Mouse (Mus musculus) CH12.LX (cell line): ENCODE results near the gene Cyb561. TPM values are rescaled to one million over a fixed set of nuclear protein-coding genes. Genes with fewer than 3 reads are reported as not detected.

Experiments used
- DNase-seq: peaks from one replicate; pipeline ENCODE4 v3.0.0-alpha.2; 2013; ENCODE audit errors: extremely low read depth
- H3K27ac ChIP-seq: 2 replicates; pipeline ENCODE4 v1.5.1; 2012; ENCODE audit warnings: low read depth, mild to moderate bottlenecking, control low read depth, moderate library complexity; ENCODE audit not compliant: insufficient read depth
- H3K27me3 ChIP-seq: replicated peaks from 2 replicates; pipeline ENCODE3; 2012; ENCODE audit warnings: inconsistent platforms
- H3K36me3 ChIP-seq, 2 experiments: replicated peaks in 1 of 2; 2 replicates each; pipeline versions ENCODE3 to v1.6.1; 2012; ENCODE audit warnings: inconsistent platforms in 1 of 2, low read length in 1 of 2, mild to moderate bottlenecking in 1 of 2, mixed read lengths in 1 of 2, moderate library complexity in 1 of 2; ENCODE audit not compliant: control insufficient read depth in 1 of 2, insufficient read depth in 1 of 2
- H3K4me1 ChIP-seq, 2 experiments: 2 replicates each; pipeline ENCODE4 v1.6.1; 2012; ENCODE audit warnings: inconsistent platforms in 1 of 2, moderate library complexity in 1 of 2; ENCODE audit not compliant: insufficient read depth in 2 of 2, control insufficient read depth in 1 of 2
- H3K4me2 ChIP-seq: 2 replicates; pipeline ENCODE4 v1.6.1; 2012; ENCODE audit warnings: low read depth, mild to moderate bottlenecking, control low read depth; ENCODE audit not compliant: poor library complexity, insufficient read depth, severe bottlenecking
- H3K4me3 ChIP-seq, 3 experiments: fragments of 150-350 bp in 1 of 3; sonication (generic) in 1 of 3; replicated peaks in 1 of 3; 2 replicates each; pipeline versions ENCODE3 to v1.5.1; 2011 to 2012; ENCODE audit warnings: low read depth in 2 of 3, low read length in 2 of 3, mild to moderate bottlenecking in 2 of 3, moderate library complexity in 2 of 3, control low read depth in 1 of 3, improper control_type of control experiment in 1 of 3, inconsistent platforms in 1 of 3, mixed read lengths in 1 of 3; ENCODE audit not compliant: poor library complexity in 1 of 3
- H3K79me2 ChIP-seq: replicated peaks from 2 replicates; pipeline ENCODE4 v1.6.1; 2012; ENCODE audit warnings: mild to moderate bottlenecking, moderate library complexity; ENCODE audit not compliant: control insufficient read depth, poor library complexity, insufficient read depth, severe bottlenecking; ENCODE audit errors: extremely low read depth
- H3K9ac ChIP-seq: 2 replicates; pipeline ENCODE4 v1.6.1; 2012; ENCODE audit warnings: low read depth, mild to moderate bottlenecking, control low read depth, moderate library complexity; ENCODE audit not compliant: insufficient read depth
- H3K9me3 ChIP-seq: replicated peaks from 2 replicates; pipeline ENCODE3; 2012; ENCODE audit warnings: low read length, inconsistent platforms, mixed read lengths
- CHD2 ChIP-seq: IDR thresholded peaks from 2 replicates; pipeline ENCODE4 v1.6.1; 2011; ENCODE audit warnings: low read length, improper control_type of control experiment
- EP300 ChIP-seq: IDR thresholded peaks from 2 replicates; pipeline ENCODE4 v1.6.1; 2011; ENCODE audit warnings: low read length, improper control_type of control experiment
- GABPA ChIP-seq: IDR thresholded peaks from 2 replicates; pipeline ENCODE4 v1.6.1; 2012; ENCODE audit warnings: low read depth, low read length, improper control_type of control experiment, inconsistent platforms; ENCODE audit not compliant: insufficient replicate concordance
- HCFC1 ChIP-seq: IDR thresholded peaks from 2 replicates; pipeline ENCODE4 v1.6.1; 2012; ENCODE audit warnings: low read depth, mild to moderate bottlenecking, inconsistent platforms, low read length, improper control_type of control experiment
- MAFK ChIP-seq: IDR thresholded peaks from 2 replicates; pipeline ENCODE4 v1.6.1; 2011; ENCODE audit warnings: low read length, improper control_type of control experiment; ENCODE audit not compliant: insufficient replicate concordance
- MAX ChIP-seq: IDR thresholded peaks from 2 replicates; pipeline ENCODE4 v1.6.1; 2011; ENCODE audit warnings: low read length, improper control_type of control experiment
- MAZ ChIP-seq: IDR thresholded peaks from 2 replicates; pipeline ENCODE4 v1.6.1; 2012; ENCODE audit warnings: low read depth, mild to moderate bottlenecking, inconsistent platforms, low read length, improper control_type of control experiment, moderate library complexity
- MXI1 ChIP-seq: IDR thresholded peaks from 2 replicates; pipeline ENCODE4 v1.6.1; 2011; ENCODE audit warnings: mild to moderate bottlenecking, low read depth, low read length, improper control_type of control experiment
- MYC ChIP-seq: IDR thresholded peaks from 2 replicates; pipeline ENCODE4 v1.6.1; 2011; ENCODE audit warnings: low read depth, mild to moderate bottlenecking, improper control_type of control experiment, low read length
- NELFE ChIP-seq: IDR thresholded peaks from 2 replicates; pipeline ENCODE4 v1.6.1; 2011; ENCODE audit warnings: low read depth, low read length, improper control_type of control experiment
- NRF1 ChIP-seq: IDR thresholded peaks from 2 replicates; pipeline ENCODE4 v1.6.1; 2014; ENCODE audit warnings: low read depth, mild to moderate bottlenecking, inconsistent platforms, low read length, improper control_type of control experiment, moderate library complexity
- PAX5 ChIP-seq: IDR thresholded peaks from 2 replicates; pipeline ENCODE4 v1.6.1; 2012; ENCODE audit warnings: low read length, inconsistent platforms, mixed read lengths
- POLR2A ChIP-seq: IDR thresholded peaks from 2 replicates; pipeline ENCODE4 v1.6.1; 2011; ENCODE audit warnings: low read depth, mild to moderate bottlenecking, improper control_type of control experiment, low read length
- POLR2AphosphoS2 ChIP-seq: IDR thresholded peaks from 2 replicates; pipeline ENCODE4 v1.6.1; 2011; ENCODE audit warnings: low read depth, low read length, improper control_type of control experiment
- SIN3A ChIP-seq: IDR thresholded peaks from 2 replicates; pipeline ENCODE4 v1.6.1; 2012; ENCODE audit warnings: low read length, improper control_type of control experiment, inconsistent platforms
- UBTF ChIP-seq: IDR thresholded peaks from 2 replicates; pipeline ENCODE4 v1.6.1; 2012; ENCODE audit warnings: low read depth, mild to moderate bottlenecking, inconsistent platforms, low read length, improper control_type of control experiment, moderate library complexity
- USF2 ChIP-seq: conservative IDR thresholded peaks from 2 replicates; pipeline ENCODE4 v1.6.1; 2011; ENCODE audit warnings: low read depth, low read length, improper control_type of control experiment
- ZC3H11A ChIP-seq: IDR thresholded peaks from 2 replicates; pipeline ENCODE4 v1.6.1; 2012; ENCODE audit warnings: low read depth, mild to moderate bottlenecking, inconsistent platforms, low read length, improper control_type of control experiment
- ZKSCAN1 ChIP-seq: IDR thresholded peaks from 2 replicates; pipeline ENCODE4 v1.6.1; 2012; ENCODE audit warnings: low read depth, inconsistent platforms, low read length, improper control_type of control experiment, borderline replicate concordance
- ZMIZ1 ChIP-seq: IDR thresholded peaks from 2 replicates; pipeline ENCODE4 v1.6.1; 2012; ENCODE audit warnings: low read depth, mild to moderate bottlenecking, inconsistent platforms, low read length, improper control_type of control experiment
- ZNF384 ChIP-seq: IDR thresholded peaks from 2 replicates; pipeline ENCODE4 v1.6.1; 2012; ENCODE audit warnings: low read depth, low read length, improper control_type of control experiment, inconsistent platforms
- dilution Hi-C: fragments of 300-500 bp; cut with MboI; formaldehyde crosslinking; loops from 2 replicates; pipeline ENCODE4 v1.14.3; 2020; ENCODE audit warnings: low sequenced_read_pairs; ENCODE audit not compliant: extremely low pct_unique_long_range_greater_than_20kb, extremely low pct_ligation_motif_present
- in situ Hi-C: fragments of 300-500 bp; cut with MboI; formaldehyde crosslinking; loops from 3 replicates; pipeline ENCODE4 v1.14.3; 2019; ENCODE audit warnings: low sequenced_read_pairs, low pct_ligation_motif_present, low pct_unique_long_range_greater_than_20kb, mixed read lengths
- polyA plus RNA-seq: library from polyadenylated mRNA; unstranded; fragments of >175 nt; gene quantifications from 2 replicates; pipeline ENCODE4 v1.2.1, GENCODE M21; 2012; ENCODE audit warnings: low read depth; ENCODE audit not compliant: insufficient read length
- total RNA-seq, 2 experiments: library from RNA; depleted of rRNA; stranded (reverse); fragments of 300-350 nt in 1 of 2; fragments of >200 nt in 1 of 2; gene quantifications; 2 replicates each; pipeline ENCODE4 v1.2.3; 2012 to 2014

Gene Cyb561
- total and polyA plus RNA-seq, 3 experiments: 0.20 to 3.9 (median 0.51) TPM

GRCm38 (mm10) chr11:105938771-105939170 is 14.4 kb downstream of the Cyb561 start:
- H3K27ac ChIP-seq: no peak overlapping the region
- H3K9ac ChIP-seq: no peak overlapping the region
- in situ Hi-C loops (loop anchor here (10.0 kb wide), 1 partner anchor 56 kb away; the partner anchor contains the start of gene Ace3), dilution Hi-C loops (loop anchor here (25.0 kb wide), 1 partner anchor 124 kb away; the partner anchor contains the start of gene Taco1)
- H3K36me3 ChIP-seq: no peaks in the 10 kb centered on the region
- H3K9me3 ChIP-seq: no peaks in the 10 kb centered on the region
- DNase-seq: no peak
- H3K4me1 ChIP-seq: peaks cover 2 to 3% of the 10 kb centered on the region in 2 experiments; a peak in 1 of 4 replicates
- H3K4me3 ChIP-seq: no peak overlapping the region
- H3K27me3 ChIP-seq: peaks cover 99% of the 10 kb centered on the region
- H3K4me2 ChIP-seq: no peak overlapping the region
- TF ChIP-seq CHD2: no peak
- peak; percentile 36; the same call in 1 of the 2 replicates for TF ChIP-seq ZNF384
- H3K79me2 ChIP-seq: no peaks in the 10 kb centered on the region

GRCm38 (mm10) chr11:105936974-105937373 is 16.2 kb downstream of the Cyb561 start:
- H3K79me2 ChIP-seq: no peaks in the 10 kb centered on the region
- no peak overlapping the region for H3K4me3 ChIP-seq
- no peak overlapping the region for H3K27ac ChIP-seq
- no peaks in the 10 kb centered on the region for H3K36me3 ChIP-seq
- H3K9me3 ChIP-seq: no peaks in the 10 kb centered on the region
- TF ChIP-seq GABPA (no peak), ZC3H11A (no peak), HCFC1 (no peak), EP300 (no peak), POLR2AphosphoS2 (no peak), PAX5 (no peak), MAX (no peak), MAZ (no peak), MAFK (no peak)
- H3K4me2 ChIP-seq: no peak overlapping the region
- no peak overlapping the region for H3K9ac ChIP-seq
- in situ Hi-C loops: loop anchor here (10.0 kb wide), 1 partner anchor 58 kb away; the partner anchor contains the start of gene Ace3
- no peak for DNase-seq
- peaks cover 94% of the 10 kb centered on the region for H3K27me3 ChIP-seq
- H3K4me1 ChIP-seq: no peaks in the 10 kb centered on the region
- dilution Hi-C loops: loop anchor here (25.0 kb wide), 1 partner anchor 125 kb away; the partner anchor contains the start of gene Taco1

- H3K4me2 ChIP-seq: no peak overlapping the region
- H3K79me2 ChIP-seq: no peaks in the 10 kb centered on the region
Measured at GRCm38 (mm10) chr11:105936200-105936599, 16.9 kb downstream of the Cyb561 start.

More at GRCm38 (mm10) chr11:105936200-105936599, 16.9 kb downstream of the Cyb561 start:
- Histone ChIP-seq H3K27me3 (peaks cover 86% of the 10 kb centered on the region), H3K36me3 (no peaks in the 10 kb centered on the region), H3K9ac (no peak overlapping the region), H3K4me3 (no peak overlapping the region), H3K9me3 (no peaks in the 10 kb centered on the region), H3K27ac (no peak overlapping the region), H3K4me1 (no peaks in the 10 kb centered on the region)
- in situ Hi-C loops: loop anchor here (10.0 kb wide), 1 partner anchor 59 kb away; the partner anchor contains the start of gene Ace3
- DNase-seq: no peak
- dilution Hi-C loops: loop anchor here (25.0 kb wide), 1 partner anchor 126 kb away; the partner anchor contains the start of gene Taco1
- TF ChIP-seq PAX5: no peak
- TF ChIP-seq HCFC1: no peak
- no peak for TF ChIP-seq POLR2A
- no peak for TF ChIP-seq UBTF
- no peak for TF ChIP-seq NRF1
- TF ChIP-seq CHD2: no peak
- TF ChIP-seq MXI1: no peak
- TF ChIP-seq NELFE: no peak
- no peak for TF ChIP-seq MYC
- TF ChIP-seq ZMIZ1: no peak
- no peak for TF ChIP-seq POLR2AphosphoS2
- TF ChIP-seq SIN3A: no peak
- no peak for TF ChIP-seq GABPA
- no peak for TF ChIP-seq ZNF384
- no peak for TF ChIP-seq USF2
- no peak for TF ChIP-seq EP300
- no peak for TF ChIP-seq ZKSCAN1
